Mouse (Mus musculus) intestine, embryonic 14.5 days (tissue): ENCODE measurements around the gene Mff. TPM values are rescaled to one million over a fixed set of nuclear protein-coding genes. Genes with fewer than 3 reads are reported as not detected.

Experiments
- ATAC-seq: fragments of 200-750 bp; cut with Nextera tagmentation; replicated peaks from 2 replicates; pipeline ENCODE4 v1.8.0; 2017; ENCODE audit warnings: low read depth, moderate number of reproducible peaks, moderate TSS enrichment, moderate library complexity; ENCODE audit not compliant: low FRiP score, low TSS enrichment
- DNase-seq: peaks from one replicate; pipeline ENCODE4 v3.0.0-alpha.2; 2018; ENCODE audit warnings: low spot score
- H3K27ac ChIP-seq: fragments of 300-500 bp; sonication (generic); 2 replicates; pipeline ENCODE4 v1.5.1; 2014; ENCODE audit warnings: low read depth, mild to moderate bottlenecking, control low read depth
- H3K27me3 ChIP-seq: fragments of 300-500 bp; sonication (generic); replicated peaks from 2 replicates; pipeline ENCODE4 v1.6.1; 2014; ENCODE audit warnings: low read length, control low read depth; ENCODE audit not compliant: control insufficient read depth, insufficient read depth
- H3K36me3 ChIP-seq: fragments of 300-500 bp; sonication (generic); 2 replicates; pipeline ENCODE4 v1.6.1; 2014; ENCODE audit warnings: low read length, control low read depth; ENCODE audit not compliant: control insufficient read depth, insufficient read depth
- H3K4me1 ChIP-seq: fragments of 300-500 bp; sonication (generic); replicated peaks from 2 replicates; pipeline ENCODE4 v1.6.1; 2014; ENCODE audit warnings: low read length, control low read depth, mixed read lengths; ENCODE audit not compliant: control insufficient read depth, insufficient read depth
- H3K4me2 ChIP-seq: fragments of 300-500 bp; sonication (generic); 2 replicates; pipeline ENCODE4 v1.6.1; 2014; ENCODE audit warnings: low read length
- H3K4me3 ChIP-seq: fragments of 300-500 bp; sonication (generic); 2 replicates; pipeline ENCODE4 v1.5.1; 2014; ENCODE audit warnings: low read depth, low read length, control low read depth, mixed read lengths
- H3K9ac ChIP-seq: fragments of 300-500 bp; sonication (generic); 2 replicates; pipeline ENCODE4 v1.6.1; 2014; ENCODE audit warnings: mild to moderate bottlenecking, low read length
- H3K9me3 ChIP-seq: fragments of 300-500 bp; sonication (generic); 2 replicates; pipeline ENCODE4 v1.6.1; 2016; ENCODE audit warnings: low read length, control low read depth; ENCODE audit not compliant: control insufficient read depth
- WGBS: fragments of 180-500 bp; shearing (Covaris S2); extraction: QIAGEN DNeasy Blood & Tissue Kit; methylation state at CpG from one replicate; pipeline ENCODE4 v1.1.7; 2014; 5-methylcytosine and 5-hydroxymethylcytosine counted together
- polyA plus RNA-seq: library from polyadenylated mRNA; unstranded; fragments of >200 nt; fragmentation: Nextera tagmentation; extraction: Ambion mirVana; gene quantifications from 2 replicates; pipeline ENCODE4 v1.2.1, GENCODE M21; 2014

The Mff gene
- polyA plus RNA-seq, 1 experiment from 2014 or later: 199 TPM

- H3K9me3 ChIP-seq: no peaks in the 10 kb centered on the region
- no peak overlapping the region for H3K9ac ChIP-seq
- WGBS: 62% methylated on average over 4 of the region's 4 CpGs
- no peaks in the 10 kb centered on the region for H3K36me3 ChIP-seq
- no peaks in the 10 kb centered on the region for H3K4me1 ChIP-seq
- no peak overlapping the region for H3K4me2 ChIP-seq
- DNase-seq: no peak
- no peak overlapping the region for H3K4me3 ChIP-seq
- no peak overlapping the region for H3K27ac ChIP-seq
- no peaks in the 10 kb centered on the region for H3K27me3 ChIP-seq
- no peak for ATAC-seq
Observed at GRCm38 (mm10) chr1:82793986-82794385, 69.3 kb downstream of the Mff start.

GRCm38 (mm10) chr1:82795211-82795610 is 70.5 kb downstream of the Mff start:
- 84% methylated on average over 2 of the region's 2 CpGs for WGBS
- Histone ChIP-seq H3K4me2 (no peak overlapping the region), H3K36me3 (no peaks in the 10 kb centered on the region), H3K27me3 (no peaks in the 10 kb centered on the region), H3K4me3 (no peak overlapping the region), H3K27ac (no peak overlapping the region), H3K9me3 (no peaks in the 10 kb centered on the region), H3K9ac (no peak overlapping the region), H3K4me1 (no peaks in the 10 kb centered on the region)
- DNase-seq (no peak), ATAC-seq (no peak)

GRCm38 (mm10) chr1:82795702-82796443 is 71.2 kb downstream of the Mff start:
- H3K4me2 ChIP-seq: no peak overlapping the region
- H3K36me3 ChIP-seq: no peaks in the 10 kb centered on the region
- H3K4me3 ChIP-seq: no peak overlapping the region
- no peaks in the 10 kb centered on the region for H3K27me3 ChIP-seq
- no peak for ATAC-seq
- WGBS: 50% methylated on average over 18 of the region's 18 CpGs
- no peak for DNase-seq
- no peaks in the 10 kb centered on the region for H3K4me1 ChIP-seq
- no peaks in the 10 kb centered on the region for H3K9me3 ChIP-seq
- no peak overlapping the region for H3K9ac ChIP-seq
- H3K27ac ChIP-seq: no peak overlapping the region

- Histone ChIP-seq H3K4me1 (no peaks in the 10 kb centered on the region), H3K4me2 (no peak overlapping the region), H3K9ac (no peak overlapping the region), H3K27ac (no peak overlapping the region), H3K27me3 (no peaks in the 10 kb centered on the region), H3K36me3 (no peaks in the 10 kb centered on the region), H3K9me3 (no peaks in the 10 kb centered on the region), H3K4me3 (no peak overlapping the region)
- ATAC-seq (no peak), DNase-seq (no peak)
- 93% methylated on average over 4 of the region's 4 CpGs for WGBS
Observed at GRCm38 (mm10) chr1:82797088-82797487, 72.4 kb downstream of the Mff start.

- no peak overlapping the region for H3K27ac ChIP-seq
- DNase-seq: no peak
- WGBS: 53% methylated on average over 5 of the region's 5 CpGs
- no peak overlapping the region for H3K9ac ChIP-seq
- no peak overlapping the region for H3K4me2 ChIP-seq
- H3K36me3 ChIP-seq: no peaks in the 10 kb centered on the region
- ATAC-seq: no peak
- no peaks in the 10 kb centered on the region for H3K4me1 ChIP-seq
- H3K4me3 ChIP-seq: no peak overlapping the region
- no peaks in the 10 kb centered on the region for H3K9me3 ChIP-seq
- H3K27me3 ChIP-seq: no peaks in the 10 kb centered on the region
Observed at GRCm38 (mm10) chr1:82798304-82798703, 73.6 kb downstream of the Mff start.

- Histone ChIP-seq H3K4me1 (no peaks in the 10 kb centered on the region), H3K27ac (no peak overlapping the region), H3K9me3 (no peaks in the 10 kb centered on the region), H3K4me3 (no peak overlapping the region), H3K36me3 (no peaks in the 10 kb centered on the region), H3K9ac (no peak overlapping the region), H3K4me2 (no peak overlapping the region), H3K27me3 (no peaks in the 10 kb centered on the region)
- DNase-seq (no peak), ATAC-seq (no peak)
- WGBS: 76% methylated on average over 4 of the region's 4 CpGs
Observed at GRCm38 (mm10) chr1:82798922-82799321, 74.2 kb downstream of the Mff start.

GRCm38 (mm10) chr1:82801105-82801783 is 76.6 kb downstream of the Mff start:
- WGBS: 84% methylated on average over 12 of the region's 12 CpGs
- Histone ChIP-seq H3K4me3 (no peak overlapping the region), H3K9ac (no peak overlapping the region), H3K27me3 (no peaks in the 10 kb centered on the region), H3K27ac (no peak overlapping the region), H3K9me3 (no peaks in the 10 kb centered on the region), H3K36me3 (no peaks in the 10 kb centered on the region), H3K4me1 (no peaks in the 10 kb centered on the region), H3K4me2 (no peak overlapping the region)
- no peak for ATAC-seq
- DNase-seq: no peak
